Mouse (Mus musculus): ENCODE measurements around the gene Ndufaf3. TPM values are rescaled to one million over a fixed set of nuclear protein-coding genes. Genes with fewer than 3 reads are reported as not detected.

Ndufaf3 gene
- polyA plus RNA-seq, 1 experiment from 2014 or later: 80.2 TPM

DNA sequence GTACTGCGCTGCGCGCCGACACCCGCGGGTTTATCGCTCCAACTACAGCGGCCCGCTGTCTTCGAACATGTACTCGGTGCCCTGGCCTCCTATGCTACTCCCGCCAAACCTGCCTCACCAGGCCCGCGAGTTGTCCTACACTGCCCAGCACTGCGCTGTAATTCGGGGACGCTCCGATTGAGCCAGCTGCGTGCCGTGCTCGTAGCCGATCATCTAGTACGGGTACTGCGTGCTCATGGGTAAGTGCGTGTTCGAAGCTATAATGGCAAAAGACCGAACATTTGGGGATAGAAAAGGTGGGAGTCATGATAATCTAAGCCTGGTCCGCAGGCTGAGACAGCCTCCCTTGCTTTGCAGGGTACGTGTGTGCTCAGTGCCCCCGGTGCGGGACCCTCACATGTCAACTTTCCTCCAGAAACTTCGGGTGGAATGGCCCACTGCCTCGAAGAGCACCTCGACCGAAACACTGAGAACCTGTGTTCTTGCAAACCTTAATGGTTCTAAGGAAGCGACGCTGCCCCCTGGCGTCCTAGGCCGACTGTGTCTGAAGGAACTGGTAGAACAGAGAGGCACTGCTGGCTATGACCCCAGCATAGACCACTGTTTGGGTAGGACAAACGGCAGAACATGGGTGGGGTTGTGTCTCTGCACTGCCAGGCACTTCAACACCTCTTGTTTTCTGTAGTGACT lies 3.1 kb upstream of the Ndufaf3 start:
- Histone ChIP-seq H3K4me1 (replicated peaks) (peaks cover 70% of the 10 kb centered on the region), H3K4me3 (peak overlapping the region; percentile 67), H3K27ac (replicated peaks) (peak overlapping the region; percentile 77), H3K4me2 (peak overlapping the region; percentile 98), H3K9me3 (no peaks in the 10 kb centered on the region), H3K36me3 (peaks cover 55% of the 10 kb centered on the region), H3K27me3 (no peaks in the 10 kb centered on the region), H3K9ac (peak overlapping the region; percentile 75)
- ATAC-seq (ENCODE audit: low read depth): no peak; the same call in 1 of the 2 replicates
- WGBS: 2% methylated on average over 40 of the region's 40 CpGs

DNA sequence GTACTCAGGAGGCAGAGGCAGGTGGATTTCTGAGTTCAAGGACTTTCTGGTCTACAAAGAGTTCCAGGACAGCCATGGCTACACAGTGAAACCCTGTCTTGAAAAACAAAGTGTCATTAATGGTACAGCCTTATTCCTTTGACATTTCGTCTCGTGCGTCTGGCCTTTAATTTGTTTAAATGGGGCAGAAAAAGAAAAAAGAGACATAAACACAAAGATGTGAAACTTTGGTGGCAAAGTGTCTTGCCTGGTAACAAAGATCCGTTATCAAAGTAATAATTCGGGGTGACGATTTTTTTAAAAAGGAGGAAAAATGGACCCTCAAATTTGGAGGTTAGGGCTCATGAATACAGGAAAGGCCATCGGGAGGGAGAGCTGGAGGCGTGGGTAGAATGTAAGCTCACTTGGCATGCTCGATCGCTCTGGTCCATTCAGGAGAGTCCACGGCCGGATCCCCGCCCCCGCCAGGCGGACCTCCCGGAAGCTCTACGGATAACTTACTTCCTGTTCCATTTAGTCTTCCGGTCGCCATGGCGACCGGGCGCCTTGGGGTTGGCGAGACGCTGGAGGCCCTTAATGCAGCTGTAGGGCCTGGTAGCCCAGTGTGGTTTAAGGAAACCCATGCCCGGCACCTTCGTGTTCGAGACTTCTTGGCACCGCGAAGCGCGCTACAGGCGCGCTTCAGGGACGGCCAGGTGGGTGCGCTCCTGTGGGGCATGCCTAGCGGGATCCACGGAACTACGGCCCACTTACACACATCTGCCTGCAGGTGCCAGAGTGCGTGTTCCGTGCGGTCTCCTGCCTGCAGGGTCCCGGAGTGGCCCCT lies 2.4 kb upstream of the Ndufaf3 start, which contains the start of gene Dalrd3:
Gene Dalrd3 (plus strand): TSS at position 506 of the 826 bp plus-strand sequence.
- 6% methylated on average over 42 of the region's 42 CpGs for WGBS
- Histone ChIP-seq H3K9me3 (no peaks in the 10 kb centered on the region), H3K4me3 (peak within 1 kb of the TSS; percentile 67), H3K4me2 (peak within 1 kb of the TSS; percentile 98), H3K27me3 (no peaks in the 10 kb centered on the region), H3K9ac (peak within 1 kb of the TSS; percentile 75), H3K4me1 (replicated peaks) (peaks cover 64% of the 10 kb centered on the region), H3K36me3 (peaks cover 55% of the 10 kb centered on the region), H3K27ac (replicated peaks) (peak within 1 kb of the TSS; percentile 77)
- ATAC-seq (ENCODE audit: low read depth): peak; percentile 58

DNA sequence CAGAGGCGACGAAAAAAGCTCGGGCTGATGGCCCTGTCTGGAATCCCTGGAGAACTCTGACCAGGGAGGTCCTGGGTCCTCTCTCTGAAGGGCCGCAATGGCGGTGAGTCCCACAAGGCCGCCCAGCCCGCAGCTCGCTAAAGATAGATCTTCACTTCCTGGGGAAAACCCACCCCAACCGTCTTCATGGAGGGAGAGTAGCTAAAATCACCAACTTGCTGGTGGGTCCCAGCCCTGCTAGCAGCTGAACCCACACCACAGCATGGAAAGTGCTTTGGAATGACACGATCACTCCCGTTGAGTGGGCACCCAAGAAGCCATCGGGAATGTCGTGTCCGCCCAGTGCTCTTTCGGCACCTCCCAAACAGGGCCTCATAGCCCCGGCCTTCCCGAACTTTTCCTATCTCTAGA lies 1.3 kb upstream of the Ndufaf3 start:
- Histone ChIP-seq H3K9me3 (no peaks in the 10 kb centered on the region), H3K4me1 (replicated peaks) (peaks cover 53% of the 10 kb centered on the region), H3K4me2 (peak overlapping the region; percentile 93), H3K27me3 (no peaks in the 10 kb centered on the region), H3K4me3 (peak overlapping the region; percentile 71), H3K27ac (replicated peaks) (no peak overlapping the region), H3K9ac (peak overlapping the region; percentile 82), H3K36me3 (peaks cover 55% of the 10 kb centered on the region)
- WGBS: 81% methylated on average over 17 of the region's 17 CpGs
- ATAC-seq (ENCODE audit: low read depth): no peak

DNA sequence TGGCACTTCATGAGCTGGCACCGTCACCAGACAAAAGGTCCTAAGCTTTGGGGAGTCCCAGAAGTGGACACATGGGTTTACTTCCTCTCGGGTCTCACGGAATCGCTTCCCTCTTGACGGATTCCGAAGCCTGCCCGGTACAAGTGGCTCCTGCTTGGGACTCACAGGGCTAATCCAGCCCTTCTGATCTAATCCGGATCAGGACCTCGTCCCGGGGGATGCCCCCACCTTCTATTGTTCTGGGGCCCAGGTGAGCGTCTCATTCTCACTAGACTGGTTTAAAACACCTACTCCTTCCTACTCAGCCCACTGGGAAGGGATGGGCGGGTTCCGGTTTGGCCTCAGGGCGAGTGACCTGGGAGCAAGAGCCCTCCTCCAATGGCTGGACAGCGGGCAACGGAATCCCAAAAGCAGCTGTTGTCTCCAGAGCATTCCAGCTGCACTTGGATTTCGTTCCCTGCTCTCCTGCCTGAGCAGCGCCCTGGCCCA lies 741 bp upstream of the Ndufaf3 start:
- peak overlapping the region; percentile 96 for H3K27ac ChIP-seq (replicated peaks)
- no peaks in the 10 kb centered on the region for H3K9me3 ChIP-seq
- ATAC-seq (ENCODE audit: low read depth): no peak
- H3K9ac ChIP-seq: peak overlapping the region; percentile 82
- H3K4me3 ChIP-seq: peak overlapping the region; percentile 71
- peaks cover 55% of the 10 kb centered on the region for H3K36me3 ChIP-seq
- peaks cover 48% of the 10 kb centered on the region for H3K4me1 ChIP-seq (replicated peaks)
- 9% methylated on average over 18 of the region's 18 CpGs for WGBS
- no peaks in the 10 kb centered on the region for H3K27me3 ChIP-seq
- peak overlapping the region; percentile 93 for H3K4me2 ChIP-seq

DNA sequence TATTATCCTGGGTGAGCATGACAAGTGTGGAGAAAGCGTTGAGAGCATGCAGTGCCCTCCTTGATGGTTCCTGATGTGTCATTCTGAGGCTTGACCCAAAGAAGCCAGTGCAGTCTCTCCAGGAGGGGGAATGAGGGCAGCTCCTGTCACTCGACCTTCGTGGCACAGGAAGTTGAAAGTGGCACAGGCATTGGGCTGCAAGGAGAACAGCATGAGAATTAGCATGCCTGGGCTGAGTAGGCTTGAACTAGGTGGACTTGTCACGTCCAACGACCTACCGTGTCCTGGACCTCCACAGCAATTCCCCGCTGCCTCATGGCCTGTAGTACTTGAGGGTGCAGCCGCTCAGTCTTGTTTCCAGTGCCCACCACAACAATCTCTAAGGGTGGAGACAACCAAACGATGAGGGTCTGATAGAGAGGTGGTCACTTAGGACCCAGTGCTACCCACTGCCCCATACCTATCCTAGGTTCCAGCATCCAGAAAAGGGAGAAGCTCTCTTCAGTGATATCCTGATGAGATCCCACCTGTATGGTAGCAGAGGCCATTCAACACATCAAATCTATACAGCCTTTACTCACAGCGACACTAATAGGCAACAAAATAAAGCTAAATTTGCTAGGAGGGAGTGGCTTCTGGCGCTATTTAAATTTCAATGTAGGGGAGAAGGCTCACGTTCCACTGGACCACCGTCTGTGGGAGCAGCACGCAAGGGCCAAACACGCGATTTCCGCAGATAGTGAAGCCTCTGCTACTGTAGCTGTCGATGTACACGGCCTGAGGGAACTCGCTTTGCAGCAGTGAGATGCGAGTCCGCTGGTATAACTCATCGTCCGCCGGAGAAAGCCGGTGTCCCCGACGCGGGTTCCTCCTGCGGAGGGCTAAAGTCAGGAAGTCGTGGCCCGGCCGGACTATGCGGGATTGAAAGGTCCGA lies 1.1 kb downstream of the Ndufaf3 start:
- Histone ChIP-seq H3K27ac (replicated peaks) (peak overlapping the region; percentile 96), H3K4me2 (peak overlapping the region; percentile 93)
- ATAC-seq (ENCODE audit: low read depth): peak; percentile 0; the same call in 1 of the 2 replicates

DNA sequence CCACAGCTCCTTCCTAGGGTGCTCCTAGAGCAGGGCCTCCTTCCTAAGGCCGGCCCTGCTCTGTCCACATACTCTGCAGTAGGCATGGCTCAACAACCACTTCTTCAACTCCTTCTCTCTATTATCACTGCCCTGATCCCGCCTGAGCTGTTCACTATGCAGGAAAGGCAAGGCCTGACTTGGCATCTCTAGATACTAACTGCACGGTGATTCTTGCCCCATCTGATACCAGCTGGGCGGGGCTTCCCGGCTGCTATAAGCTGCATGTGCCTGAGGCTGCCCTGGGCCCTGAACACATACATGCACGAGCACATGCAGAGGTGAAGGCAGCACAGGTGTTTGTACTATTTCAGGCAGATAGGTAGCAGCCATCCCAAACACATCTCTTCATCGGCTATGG lies 3.1 kb downstream of the Ndufaf3 start:
- no peak overlapping the region for H3K4me3 ChIP-seq
- 92% methylated on average over 7 of the region's 7 CpGs for WGBS
- H3K36me3 ChIP-seq: peaks cover 49% of the 10 kb centered on the region
- no peaks in the 10 kb centered on the region for H3K27me3 ChIP-seq
- peaks cover 48% of the 10 kb centered on the region for H3K4me1 ChIP-seq (replicated peaks)
- no peaks in the 10 kb centered on the region for H3K9me3 ChIP-seq
- H3K4me2 ChIP-seq: no peak overlapping the region
- H3K9ac ChIP-seq: no peak overlapping the region
- ATAC-seq (ENCODE audit: low read depth): no peak
- no peak overlapping the region for H3K27ac ChIP-seq (replicated peaks)

More for the DNA sequence above, 1.1 kb downstream of the Ndufaf3 start:
- Histone ChIP-seq H3K4me1 (replicated peaks) (peaks cover 59% of the 10 kb centered on the region), H3K4me3 (peak overlapping the region; percentile 71), H3K27me3 (no peaks in the 10 kb centered on the region), H3K9me3 (no peaks in the 10 kb centered on the region), H3K9ac (peak overlapping the region; percentile 82), H3K36me3 (peaks cover 50% of the 10 kb centered on the region)
- 13% methylated on average over 35 of the region's 35 CpGs for WGBS

DNA sequence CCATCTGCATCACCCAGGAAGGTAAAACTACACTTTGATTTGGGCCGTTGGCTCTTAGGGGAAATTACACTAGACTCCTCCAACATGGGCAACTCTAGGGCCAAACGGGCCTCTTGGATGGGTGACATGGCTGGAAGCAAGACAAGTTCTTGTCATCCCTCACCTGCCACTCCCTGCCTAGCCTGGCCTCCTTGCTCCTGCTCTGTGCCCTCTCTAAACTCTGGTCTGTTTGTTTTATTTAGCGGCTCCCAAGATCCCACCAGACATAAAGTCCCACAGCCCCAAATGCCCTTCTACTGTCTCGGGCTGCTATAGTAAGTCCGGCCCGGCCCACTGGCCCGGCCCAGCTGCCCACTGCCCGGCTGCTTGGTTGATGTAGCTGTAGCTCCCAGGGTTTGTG lies 3.6 kb downstream of the Ndufaf3 start:
- 93% methylated on average over 8 of the region's 8 CpGs for WGBS
- H3K9me3 ChIP-seq: no peaks in the 10 kb centered on the region
- peaks cover 53% of the 10 kb centered on the region for H3K36me3 ChIP-seq
- peaks cover 45% of the 10 kb centered on the region for H3K4me1 ChIP-seq (replicated peaks)
- H3K27me3 ChIP-seq: no peaks in the 10 kb centered on the region
- no peak overlapping the region for H3K9ac ChIP-seq
- no peak overlapping the region for H3K27ac ChIP-seq (replicated peaks)
- no peak overlapping the region for H3K4me3 ChIP-seq
- no peak for ATAC-seq (ENCODE audit: low read depth)
- H3K4me2 ChIP-seq: no peak overlapping the region

DNA sequence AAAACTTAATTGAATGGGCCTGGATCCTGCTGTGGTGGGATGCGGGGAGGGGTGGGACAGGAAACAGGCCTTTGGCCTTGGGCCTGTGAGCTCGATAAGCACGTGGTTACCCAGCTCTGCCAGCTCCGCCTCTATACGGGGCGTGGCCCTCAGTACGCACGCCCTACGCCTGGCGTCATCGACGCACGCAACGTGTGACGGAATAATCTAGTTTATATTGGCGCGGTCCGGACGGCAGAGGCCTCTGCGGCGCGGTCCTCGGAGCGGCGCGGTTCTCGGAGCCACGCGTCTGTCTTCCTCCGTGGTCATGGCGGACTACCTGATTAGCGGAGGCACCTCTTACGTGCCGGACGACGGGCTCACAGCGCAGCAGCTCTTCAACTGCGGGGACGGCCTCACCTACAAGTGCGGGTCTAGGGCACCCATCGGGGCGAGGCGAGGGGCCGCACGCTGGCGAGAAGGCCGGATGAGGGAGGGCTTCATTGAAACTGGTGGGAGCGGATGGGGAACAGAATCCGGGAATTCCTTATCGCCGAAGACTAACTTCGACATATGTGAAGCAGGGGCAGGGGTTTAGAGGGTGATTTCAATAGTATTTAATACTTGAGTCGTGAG lies 6.9 kb downstream of the Ndufaf3 start, which contains the start of gene Impdh2:
Gene Impdh2 (plus strand): TSS at position 60 of the 615 bp plus-strand sequence.
- H3K4me3 ChIP-seq: peak within 1 kb of the TSS; percentile 57
- H3K27ac ChIP-seq (replicated peaks): peak within 1 kb of the TSS; percentile 75
- peaks cover 79% of the 10 kb centered on the region for H3K36me3 ChIP-seq
- under 1% methylated on average over 53 of the region's 53 CpGs for WGBS
- no peaks in the 10 kb centered on the region for H3K9me3 ChIP-seq
- peaks cover 21% of the 10 kb centered on the region for H3K4me1 ChIP-seq (replicated peaks)
- peak within 1 kb of the TSS; percentile 84 for H3K4me2 ChIP-seq
- no peaks in the 10 kb centered on the region for H3K27me3 ChIP-seq
- ATAC-seq (ENCODE audit: low read depth): peak; percentile 99
- peak within 1 kb of the TSS; percentile 80 for H3K9ac ChIP-seq

DNA sequence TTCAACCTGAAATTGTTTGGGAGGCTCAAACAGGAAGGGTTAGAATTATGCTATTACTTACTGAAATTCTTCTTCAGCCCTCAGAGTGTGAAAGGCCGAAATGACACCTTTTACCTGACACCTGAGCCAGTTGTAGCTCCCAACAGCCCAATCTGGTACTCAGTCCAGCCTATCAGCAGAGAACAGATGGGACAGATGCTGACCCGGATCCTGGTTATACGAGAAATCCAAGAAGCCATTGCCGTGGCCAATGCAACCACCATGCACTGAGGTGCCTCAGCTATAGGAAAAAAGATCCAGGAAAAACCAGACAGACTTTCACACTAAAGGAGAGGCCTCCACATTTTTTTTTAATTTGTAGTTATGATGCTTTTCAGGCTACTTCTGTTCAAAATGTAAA lies 8.1 kb downstream of the Ndufaf3 start:
- no peak overlapping the region for H3K9ac ChIP-seq
- no peaks in the 10 kb centered on the region for H3K9me3 ChIP-seq
- no peak for ATAC-seq (ENCODE audit: low read depth)
- 90% methylated on average over 4 of the region's 4 CpGs for WGBS
- H3K4me1 ChIP-seq (replicated peaks): peaks cover 20% of the 10 kb centered on the region
- no peak overlapping the region for H3K4me2 ChIP-seq
- no peak overlapping the region for H3K4me3 ChIP-seq
- peaks cover 77% of the 10 kb centered on the region for H3K36me3 ChIP-seq
- H3K27ac ChIP-seq (replicated peaks): no peak overlapping the region
- no peaks in the 10 kb centered on the region for H3K27me3 ChIP-seq

DNA sequence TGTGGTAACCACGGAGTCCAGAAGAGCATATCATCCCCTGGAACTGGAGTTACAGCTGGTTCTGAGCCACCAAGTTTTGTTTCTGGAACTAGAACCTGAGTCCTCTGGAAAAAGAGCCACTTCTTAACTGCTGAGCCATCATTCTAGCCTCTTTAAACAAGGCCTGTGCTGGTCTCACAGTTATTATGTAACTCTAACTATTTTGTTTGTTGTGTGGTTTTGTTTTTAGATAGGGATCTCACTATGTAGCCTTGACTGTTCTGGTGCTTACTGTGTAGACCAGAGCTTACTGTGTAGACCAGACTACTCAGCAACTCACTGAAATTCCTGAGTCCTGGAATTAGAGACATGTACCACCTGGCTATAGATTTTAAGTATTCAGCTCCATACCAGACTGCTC lies 20.4 kb downstream of the Ndufaf3 start:
- no peak overlapping the region for H3K4me2 ChIP-seq
- 91% methylated on average over 1 of the region's 1 CpGs for WGBS
- no peaks in the 10 kb centered on the region for H3K9me3 ChIP-seq
- H3K27me3 ChIP-seq: no peaks in the 10 kb centered on the region
- no peak for ATAC-seq (ENCODE audit: low read depth)
- peaks cover 87% of the 10 kb centered on the region for H3K36me3 ChIP-seq
- H3K27ac ChIP-seq (replicated peaks): no peak overlapping the region
- no peak overlapping the region for H3K4me3 ChIP-seq
- H3K9ac ChIP-seq: no peak overlapping the region
- H3K4me1 ChIP-seq (replicated peaks): no peaks in the 10 kb centered on the region

DNA sequence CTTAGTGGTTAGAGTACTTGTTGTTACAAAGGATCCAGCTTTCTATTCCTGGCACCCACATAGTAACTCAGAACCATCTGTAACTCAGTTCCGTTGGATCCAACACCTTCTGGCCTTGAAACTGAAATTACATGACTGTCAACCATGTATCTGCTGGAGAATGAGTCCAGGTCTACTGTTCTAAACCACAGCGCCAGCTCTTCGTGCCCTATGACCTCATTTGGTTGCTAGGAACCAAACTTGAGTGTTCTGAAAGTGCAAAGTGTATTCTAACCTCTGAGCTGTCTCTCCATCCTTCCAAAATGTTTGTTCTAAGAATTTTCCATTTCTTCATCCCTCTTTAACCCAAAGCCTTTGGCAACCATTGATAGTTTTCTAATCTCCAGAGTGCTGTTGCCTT lies 21.2 kb downstream of the Ndufaf3 start:
- Histone ChIP-seq H3K9me3 (no peaks in the 10 kb centered on the region), H3K27me3 (no peaks in the 10 kb centered on the region), H3K4me1 (replicated peaks) (no peaks in the 10 kb centered on the region), H3K9ac (no peak overlapping the region), H3K27ac (replicated peaks) (no peak overlapping the region), H3K4me3 (no peak overlapping the region), H3K36me3 (peaks cover 93% of the 10 kb centered on the region), H3K4me2 (no peak overlapping the region)
- no peak for ATAC-seq (ENCODE audit: low read depth)
- WGBS: 91% methylated on average over 3 of the region's 3 CpGs

All from neural tube, embryonic 13.5 days (tissue).